Mouse (Mus musculus): ENCODE results near the gene Kdf1.
A peak's percentile ranks its signal among the peaks of the same experiment; 100 is the strongest.

Kdf1 gene

GRCm38 (mm10) chr4:133518601-133519368, at the start of gene Kdf1:
TSS of gene Kdf1 (plus strand) at chr4:133518963.
- DNase-seq (ENCODE audit: low spot score in 2 of 2), result peak; percentile 54 to 71

- no peak for DNase-seq (ENCODE audit: low spot score in 2 of 2)
Measured at GRCm38 (mm10) chr4:133469122-133469521, 49.6 kb upstream of the Kdf1 start.

GRCm38 (mm10) chr4:133471135-133471821, 47.5 kb upstream of the Kdf1 start:
- DNase-seq (ENCODE audit: low spot score in 2 of 2), result no peak

GRCm38 (mm10) chr4:133473833-133474232, 44.9 kb upstream of the Kdf1 start:
- no peak for DNase-seq (ENCODE audit: low spot score in 2 of 2)

- DNase-seq (ENCODE audit: low spot score in 2 of 2), result peak; percentile 98 to 99
Measured at GRCm38 (mm10) chr4:133479458-133480184, 39.1 kb upstream of the Kdf1 start, which contains the start of gene Tent5b. TSS of gene Tent5b (plus strand) at chr4:133480132.

GRCm38 (mm10) chr4:133480185-133480537, 38.6 kb upstream of the Kdf1 start:
- no peak for DNase-seq (ENCODE audit: low spot score in 2 of 2)

GRCm38 (mm10) chr4:133480754-133481153, 38.0 kb upstream of the Kdf1 start:
- no peak for DNase-seq (ENCODE audit: low spot score in 2 of 2)

GRCm38 (mm10) chr4:133481488-133481887, 37.3 kb upstream of the Kdf1 start:
- DNase-seq (ENCODE audit: low spot score in 2 of 2), result peak in 1 of 2 experiments; percentile 44

- no peak for DNase-seq (ENCODE audit: low spot score in 2 of 2)
Measured at GRCm38 (mm10) chr4:133482479-133482878, 36.3 kb upstream of the Kdf1 start.

- DNase-seq (ENCODE audit: low spot score in 2 of 2), result peak; percentile 71 to 72
Measured at GRCm38 (mm10) chr4:133484266-133485025, 34.3 kb upstream of the Kdf1 start.

GRCm38 (mm10) chr4:133485691-133486425, 32.9 kb upstream of the Kdf1 start:
- DNase-seq (ENCODE audit: low spot score in 2 of 2), result no peak

- DNase-seq (ENCODE audit: low spot score in 2 of 2), result no peak
Measured at GRCm38 (mm10) chr4:133486673-133487357, 31.9 kb upstream of the Kdf1 start.

- no peak for DNase-seq (ENCODE audit: low spot score in 2 of 2)
Measured at GRCm38 (mm10) chr4:133488619-133489392, 30.0 kb upstream of the Kdf1 start.

- no peak for DNase-seq (ENCODE audit: low spot score in 2 of 2)
Measured at GRCm38 (mm10) chr4:133489489-133490245, 29.1 kb upstream of the Kdf1 start.

- peak in 1 of 2 experiments; percentile 48 for DNase-seq (ENCODE audit: low spot score in 2 of 2)
Measured at GRCm38 (mm10) chr4:133491800-133492199, 27.0 kb upstream of the Kdf1 start.

GRCm38 (mm10) chr4:133493895-133494294, 24.9 kb upstream of the Kdf1 start:
- no peak for DNase-seq (ENCODE audit: low spot score in 2 of 2)

GRCm38 (mm10) chr4:133494432-133494831, 24.3 kb upstream of the Kdf1 start:
- DNase-seq (ENCODE audit: low spot score in 2 of 2), result peak; percentile 78 to 93

GRCm38 (mm10) chr4:133494867-133495266, 23.9 kb upstream of the Kdf1 start:
- DNase-seq (ENCODE audit: low spot score in 2 of 2), result no peak

GRCm38 (mm10) chr4:133495711-133496110, 23.1 kb upstream of the Kdf1 start:
- DNase-seq (ENCODE audit: low spot score in 2 of 2), result no peak
